ENCODE assay signal across 13 mouse cellular contexts in the genomic region with DNA sequence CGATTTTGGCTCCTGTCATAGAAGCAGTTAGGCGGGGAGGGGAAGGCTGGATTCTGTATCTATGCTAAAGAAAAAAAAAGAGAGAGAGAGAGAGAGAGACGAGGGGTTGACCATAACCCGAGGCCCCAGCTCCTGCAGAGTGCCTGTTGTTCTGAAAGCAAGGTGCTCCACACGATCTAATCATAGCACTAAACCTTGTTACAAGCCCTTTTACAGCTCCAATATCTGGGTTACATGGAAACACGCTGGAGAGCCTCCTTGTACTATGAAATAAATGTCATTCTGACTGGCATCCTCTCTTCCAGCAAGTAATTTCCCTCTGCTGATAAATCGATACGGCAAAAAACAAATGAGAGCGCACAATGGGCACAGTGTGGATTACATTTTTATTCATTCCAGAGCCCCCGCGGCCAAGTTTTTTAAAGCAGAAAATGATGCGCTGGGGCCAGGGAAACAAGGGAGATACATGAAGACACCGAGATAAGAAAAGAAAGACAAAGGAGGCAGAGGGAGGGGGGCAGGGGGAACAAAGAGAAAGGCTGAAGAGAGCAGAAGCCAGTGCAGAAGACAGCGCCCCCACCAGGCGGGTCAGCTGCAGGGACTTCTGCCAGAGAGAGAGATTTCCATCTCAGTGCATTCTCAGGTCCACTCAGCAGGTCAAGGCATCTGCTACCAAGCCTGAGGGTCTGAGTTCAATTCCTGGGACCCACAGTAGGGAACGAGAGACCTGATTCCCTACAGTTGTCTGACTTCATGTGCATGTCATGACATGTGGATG.
DNase-seq lines count a peak whose midpoint lies in the region; ATAC-seq and TF ChIP-seq lines count a peak whose summit lies in the region.
"Had no signal": no experiment of that assay in that cellular context is flagged by ENCODE, and none has a peak within 500 bp of the region (broad histone marks: within the 10 kb centered on the region; RNA-seq: fewer than 3 reads in every experiment).

No protein-coding gene starts in this region.

- WGBS in cerebellum, adult 2 months: 43% methylated on average over 16 of the region's 16 CpGs
- WGBS in hindbrain, embryonic 13.5 days: 62% methylated on average over 16 of the region's 16 CpGs

- no peaks in the 10 kb centered on the region for H3K27me3 ChIP-seq in cerebellum, adult 2 months (ENCODE audit: control insufficient read depth, insufficient read depth, low read length)
- H3K27me3 ChIP-seq in E14TG2a.4 (ENCODE audit: insufficient read depth, low read length): no peaks in the 10 kb centered on the region
- H3K27me3 ChIP-seq in hindbrain, embryonic 13.5 days: 0 out of 2 replicates have a peak, but pooled peaks cover 2% of the 10 kb centered on the region
- H3K27me3 ChIP-seq: limb, embryonic 15.5 days had no signal

- no peaks in the 10 kb centered on the region for H3K4me1 ChIP-seq in cerebellum, adult 2 months (ENCODE audit: control insufficient read depth, insufficient read depth, low read length)
- peaks cover 31% of the 10 kb centered on the region for H3K4me1 ChIP-seq in E14TG2a.4 (replicated peaks; ENCODE audit: low read depth, low read length)
- H3K4me1 ChIP-seq in hindbrain, embryonic 13.5 days (replicated peaks): peaks cover 16% of the 10 kb centered on the region

- no peak overlapping the region for H3K4me3 ChIP-seq in cerebellum, adult 2 months (replicated peaks; ENCODE audit: insufficient read depth, low read depth, low read length)
- H3K4me3 ChIP-seq in layer of hippocampus, adult 2 months: no peak overlapping the region
- H3K4me3 ChIP-seq in E14TG2a.4 (replicated peaks; ENCODE audit: low read length): no peak overlapping the region
- H3K4me3 ChIP-seq in hindbrain, embryonic 13.5 days: no peak overlapping the region
- H3K4me3 ChIP-seq: limb, embryonic 15.5 days had no signal

- peak; percentile 57 to 63 for DNase-seq in cerebellum, postnatal 10 days
- no peak for DNase-seq in cerebellum, adult 2 months
- DNase-seq in layer of hippocampus, adult 2 months (ENCODE audit: low spot score in 2 of 2): peak in 1 of 2 experiments; percentile 14
- no peak for DNase-seq in layer of hippocampus, postnatal 36 days
- no peak for DNase-seq in urinary bladder, adult 2 months (ENCODE audit: low spot score)
- no peak for DNase-seq in c-Kit-positive CD71-positive TER-119-positive erythroid progenitor cells, embryonic 14.5 days (ENCODE audit: low spot score)
- DNase-seq: heart, postnatal 4 days; right cerebral cortex, postnatal 4 days had no signal

- no peak for ATAC-seq in hindbrain, embryonic 13.5 days (ENCODE audit: low FRiP score)

- H3K36me3 ChIP-seq in E14TG2a.4 (ENCODE audit: insufficient read depth, low read length): no peaks in the 10 kb centered on the region
- no peaks in the 10 kb centered on the region for H3K36me3 ChIP-seq in hindbrain, embryonic 13.5 days
- H3K36me3 ChIP-seq: limb, embryonic 15.5 days had no signal

- no peak overlapping the region for H3K9ac ChIP-seq in hindbrain, embryonic 13.5 days
- H3K9ac ChIP-seq: limb, embryonic 15.5 days had no signal

- no peak for TF ChIP-seq CTCF in cerebellum, adult 2 months (IDR thresholded peaks at IDR 0.05; ENCODE audit: borderline replicate concordance, insufficient read depth, low read depth, low read length)
- peak; percentile 58 for TF ChIP-seq CTCF in layer of hippocampus, adult 2 months (conservative IDR thresholded peaks at IDR 0.05)
- TF ChIP-seq CTCF in E14TG2a.4 (conservative IDR thresholded peaks at IDR 0.05; ENCODE audit: low read length): peak; percentile 18; the same call in 1 of the 2 replicates

- TF ChIP-seq POLR2A in cerebellum, adult 2 months (IDR thresholded peaks at IDR 0.05; ENCODE audit: borderline replicate concordance, insufficient read depth, low read length): no peak

- H3K4me2 ChIP-seq in hindbrain, embryonic 13.5 days: no peak overlapping the region
- H3K4me2 ChIP-seq: limb, embryonic 15.5 days had no signal

- H3K9me3 ChIP-seq in E14TG2a.4 (ENCODE audit: low read length): no peaks in the 10 kb centered on the region
- H3K9me3 ChIP-seq in hindbrain, embryonic 13.5 days: 0 out of 2 replicates have a peak, but pooled peaks cover 4% of the 10 kb centered on the region
- H3K9me3 ChIP-seq: limb, embryonic 15.5 days had no signal

- H3K27ac ChIP-seq in cerebellum, adult 2 months (ENCODE audit: insufficient read depth, low read length): no peak overlapping the region
- no peak overlapping the region for H3K27ac ChIP-seq in layer of hippocampus, adult 2 months
- H3K27ac ChIP-seq in hindbrain, embryonic 13.5 days: peak overlapping the region; percentile 35; the same call in 1 of the 2 replicates
- H3K27ac ChIP-seq: kidney, postnatal 0 days; limb, embryonic 15.5 days; stomach, postnatal 0 days had no signal

Comparison
In these comparisons a context has a peak if more than half of its experiments do, and no peak if none do; other contexts are left out.
1. DNase-seq: peak in cerebellum, postnatal 10 days (2 of 2); none in cerebellum, adult 2 months (0 of 2), layer of hippocampus, postnatal 36 days (0 of 2), urinary bladder, adult 2 months (single experiment) and c-Kit-positive CD71-positive TER-119-positive erythroid progenitor cells, embryonic 14.5 days (single experiment).